Mouse (Mus musculus) E14TG2a.4 (cell line): ENCODE data around the gene Prcd.

ENCODE experiments used
- H3K27me3 ChIP-seq: 2 replicates; pipeline ENCODE4 v1.6.1; 2014; ENCODE audit warnings: low read length, control low read depth; ENCODE audit not compliant: insufficient read depth
- H3K36me3 ChIP-seq: 2 replicates; pipeline ENCODE4 v1.6.1; 2014; ENCODE audit warnings: low read length, control low read depth; ENCODE audit not compliant: insufficient read depth
- H3K4me1 ChIP-seq: replicated peaks from 2 replicates; pipeline ENCODE4 v1.6.1; 2014; ENCODE audit warnings: low read depth, low read length, control low read depth
- H3K4me3 ChIP-seq: replicated peaks from 2 replicates; pipeline ENCODE4 v1.5.1; 2014; ENCODE audit warnings: mild to moderate bottlenecking, low read length
- H3K9me3 ChIP-seq: 2 replicates; pipeline ENCODE4 v1.6.1; 2014; ENCODE audit warnings: low read length, control low read depth
- CTCF ChIP-seq: conservative IDR thresholded peaks from 2 replicates; pipeline ENCODE4 v1.5.1; 2014; ENCODE audit warnings: low read length
- NANOG ChIP-seq: IDR thresholded peaks from 2 replicates; pipeline ENCODE4 v1.6.1; 2014; ENCODE audit warnings: borderline replicate concordance, low read length, mixed read lengths
- POU5F1 ChIP-seq: IDR thresholded peaks from 2 replicates; pipeline ENCODE4 v1.6.1; 2014; ENCODE audit warnings: low read length, borderline replicate concordance

Prcd gene

GRCm38 (mm10) chr11:116623281-116624124 is 29.8 kb upstream of the Prcd start:
- H3K4me1 ChIP-seq: peaks cover 74% of the 10 kb centered on the region
- TF ChIP-seq NANOG (no peak), CTCF (no peak), POU5F1 (no peak)
- no peaks in the 10 kb centered on the region for H3K9me3 ChIP-seq
- H3K36me3 ChIP-seq: peaks cover 15% of the 10 kb centered on the region
- peak overlapping the region; percentile 98 for H3K4me3 ChIP-seq
- H3K27me3 ChIP-seq: peaks cover 13% of the 10 kb centered on the region

- H3K4me3 ChIP-seq: peak overlapping the region; percentile 98
- no peaks in the 10 kb centered on the region for H3K9me3 ChIP-seq
- H3K4me1 ChIP-seq: peaks cover 72% of the 10 kb centered on the region
- H3K27me3 ChIP-seq: peaks cover 13% of the 10 kb centered on the region
- no peak for TF ChIP-seq CTCF
- no peak for TF ChIP-seq POU5F1
- TF ChIP-seq NANOG: no peak
- H3K36me3 ChIP-seq: peaks cover 13% of the 10 kb centered on the region
Measured at GRCm38 (mm10) chr11:116624131-116624832, 29.1 kb upstream of the Prcd start.

- Histone ChIP-seq H3K9me3 (no peaks in the 10 kb centered on the region), H3K4me1 (peaks cover 69% of the 10 kb centered on the region), H3K4me3 (peak overlapping the region; percentile 98), H3K27me3 (peaks cover 13% of the 10 kb centered on the region), H3K36me3 (peaks cover 10% of the 10 kb centered on the region)
- TF ChIP-seq NANOG: no peak
- peak; percentile 77 for TF ChIP-seq CTCF
Measured at GRCm38 (mm10) chr11:116625081-116626000, 28.0 kb upstream of the Prcd start.

GRCm38 (mm10) chr11:116626299-116627071 is 26.8 kb upstream of the Prcd start, which contains the start of gene Rhbdf2:
Gene Rhbdf2 (minus strand): TSS chr11:116627019.
- peaks cover 13% of the 10 kb centered on the region for H3K27me3 ChIP-seq
- H3K4me1 ChIP-seq: peaks cover 68% of the 10 kb centered on the region
- TF ChIP-seq CTCF (no peak), POU5F1 (no peak), NANOG (no peak)
- H3K9me3 ChIP-seq: no peaks in the 10 kb centered on the region
- H3K36me3 ChIP-seq: 0 out of 2 replicates have a peak, but pooled peaks cover 1% of the 10 kb centered on the region
- no peak within 1 kb of the TSS for H3K4me3 ChIP-seq

- H3K36me3 ChIP-seq: no peaks in the 10 kb centered on the region
- H3K27me3 ChIP-seq: peaks cover 13% of the 10 kb centered on the region
- H3K9me3 ChIP-seq: no peaks in the 10 kb centered on the region
- H3K4me3 ChIP-seq: no peak overlapping the region
- peaks cover 60% of the 10 kb centered on the region for H3K4me1 ChIP-seq
- TF ChIP-seq POU5F1 (no peak), CTCF (peak; percentile 6)
Measured at GRCm38 (mm10) chr11:116627072-116628020, 26.0 kb upstream of the Prcd start.

- Histone ChIP-seq H3K4me3 (peak overlapping the region; percentile 21; the same call in 1 of the 2 replicates), H3K9me3 (no peaks in the 10 kb centered on the region), H3K36me3 (no peaks in the 10 kb centered on the region), H3K4me1 (peaks cover 50% of the 10 kb centered on the region), H3K27me3 (no peaks in the 10 kb centered on the region; the same call in 1 of the 2 replicates)
- TF ChIP-seq CTCF: peak; percentile 85
- TF ChIP-seq POU5F1: no peak
Measured at GRCm38 (mm10) chr11:116628712-116629111, 24.6 kb upstream of the Prcd start.

- Histone ChIP-seq H3K4me1 (peaks cover 47% of the 10 kb centered on the region), H3K4me3 (peak overlapping the region; percentile 21; the same call in 1 of the 2 replicates), H3K36me3 (no peaks in the 10 kb centered on the region), H3K27me3 (no peaks in the 10 kb centered on the region), H3K9me3 (no peaks in the 10 kb centered on the region)
- no peak for TF ChIP-seq POU5F1
- TF ChIP-seq NANOG: no peak
- no peak for TF ChIP-seq CTCF
Measured at GRCm38 (mm10) chr11:116629472-116629871, 23.9 kb upstream of the Prcd start.
